Mouse (Mus musculus) layer of hippocampus, postnatal 36 days (tissue): Measurements from ENCODE around the gene Pank2. TPM values are rescaled to one million over a fixed set of nuclear protein-coding genes. Genes with fewer than 3 reads are reported as not detected.
A peak's percentile ranks its signal among the peaks of the same experiment; 100 is the strongest.
"Not testable (repeated sequence)": the region's sequence is repeated elsewhere in the genome, so short reads cannot be mapped to it uniquely, and the experiment has no call there.

Experiments used
- DNase-seq, 2 experiments: peaks; one replicate each; pipeline ENCODE4 v3.0.0; 2022
- total RNA-seq, 2 experiments: library from RNA; stranded (reverse); gene quantifications; 2 replicates each; pipeline ENCODE4 v1.2.3; 2021

The Pank2 gene
- total RNA-seq, 2 experiments from 2014 or later = 54.5 to 59.4 TPM

DNA sequence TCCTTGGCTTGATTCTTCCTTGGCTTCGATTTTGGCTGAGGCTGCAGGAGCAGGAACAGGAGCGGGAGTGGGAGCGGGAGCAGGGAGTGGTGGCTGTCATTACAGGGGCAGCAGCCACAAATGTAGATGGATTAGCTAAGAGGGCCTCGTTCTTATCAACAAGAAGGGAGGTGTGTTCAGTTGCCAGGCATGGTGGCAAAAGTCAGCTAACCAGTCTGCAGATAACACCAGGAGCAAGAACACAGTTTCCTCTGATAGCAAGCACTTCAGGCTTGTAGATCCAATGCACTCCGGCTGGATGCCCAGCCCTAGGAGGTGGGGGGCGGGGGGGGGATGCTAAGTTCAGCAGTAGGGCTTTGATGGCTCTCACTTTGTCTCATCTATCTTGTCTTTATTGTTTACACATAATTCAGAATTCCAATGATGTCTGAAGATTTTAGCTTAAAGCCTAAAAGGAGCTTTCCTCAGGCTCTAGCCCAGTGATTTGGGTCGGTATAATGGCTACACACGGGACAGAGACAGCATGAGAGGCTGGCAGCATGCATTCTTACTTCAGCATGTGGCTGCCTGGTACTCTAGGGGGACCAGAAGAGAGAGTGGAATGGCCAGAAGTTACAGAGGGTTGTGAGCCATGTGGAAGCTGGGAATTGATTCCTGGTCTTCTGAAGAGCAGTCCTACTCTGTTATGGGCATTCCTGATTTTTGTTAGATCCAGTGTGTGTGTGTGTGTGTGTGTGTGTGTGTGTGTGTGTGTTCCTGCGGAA lies 1.6 kb upstream of the Pank2 start:
- DNase-seq = no peak

DNA sequence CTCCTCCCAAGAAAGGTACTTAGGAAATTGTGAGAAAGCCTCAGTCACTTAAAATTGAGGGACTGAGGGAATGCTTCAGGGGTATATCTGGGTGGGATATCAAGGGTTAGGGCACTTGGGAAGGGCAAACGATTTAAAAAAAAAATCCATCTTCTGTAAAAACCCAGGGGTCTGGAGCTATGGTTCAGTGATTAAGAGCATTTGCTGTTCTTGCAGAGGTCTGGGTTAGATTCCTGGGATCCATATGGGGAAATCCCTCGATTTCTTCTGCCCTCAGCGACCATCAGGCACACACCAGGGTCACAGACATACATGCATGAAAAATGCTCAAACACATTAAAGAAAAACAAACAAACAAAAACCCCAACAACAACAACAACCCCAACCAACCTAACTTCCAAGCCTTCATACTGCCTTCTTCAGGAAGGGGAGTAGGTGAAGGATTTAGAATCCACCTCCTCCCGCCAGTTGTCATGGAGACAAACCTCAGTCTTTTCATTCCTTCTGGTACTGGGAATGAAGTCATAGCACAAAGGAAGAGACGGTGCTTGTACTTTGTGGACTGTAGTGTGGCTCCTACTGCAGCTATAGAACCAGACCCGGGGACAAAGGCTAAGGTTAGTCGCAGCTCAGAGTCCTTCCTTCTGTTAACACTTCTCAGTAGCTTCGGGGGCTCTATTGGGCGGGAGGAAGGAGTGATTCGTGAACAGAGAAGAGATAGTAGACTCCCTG lies 648 bp upstream of the Pank2 start:
- no peak for DNase-seq

DNA sequence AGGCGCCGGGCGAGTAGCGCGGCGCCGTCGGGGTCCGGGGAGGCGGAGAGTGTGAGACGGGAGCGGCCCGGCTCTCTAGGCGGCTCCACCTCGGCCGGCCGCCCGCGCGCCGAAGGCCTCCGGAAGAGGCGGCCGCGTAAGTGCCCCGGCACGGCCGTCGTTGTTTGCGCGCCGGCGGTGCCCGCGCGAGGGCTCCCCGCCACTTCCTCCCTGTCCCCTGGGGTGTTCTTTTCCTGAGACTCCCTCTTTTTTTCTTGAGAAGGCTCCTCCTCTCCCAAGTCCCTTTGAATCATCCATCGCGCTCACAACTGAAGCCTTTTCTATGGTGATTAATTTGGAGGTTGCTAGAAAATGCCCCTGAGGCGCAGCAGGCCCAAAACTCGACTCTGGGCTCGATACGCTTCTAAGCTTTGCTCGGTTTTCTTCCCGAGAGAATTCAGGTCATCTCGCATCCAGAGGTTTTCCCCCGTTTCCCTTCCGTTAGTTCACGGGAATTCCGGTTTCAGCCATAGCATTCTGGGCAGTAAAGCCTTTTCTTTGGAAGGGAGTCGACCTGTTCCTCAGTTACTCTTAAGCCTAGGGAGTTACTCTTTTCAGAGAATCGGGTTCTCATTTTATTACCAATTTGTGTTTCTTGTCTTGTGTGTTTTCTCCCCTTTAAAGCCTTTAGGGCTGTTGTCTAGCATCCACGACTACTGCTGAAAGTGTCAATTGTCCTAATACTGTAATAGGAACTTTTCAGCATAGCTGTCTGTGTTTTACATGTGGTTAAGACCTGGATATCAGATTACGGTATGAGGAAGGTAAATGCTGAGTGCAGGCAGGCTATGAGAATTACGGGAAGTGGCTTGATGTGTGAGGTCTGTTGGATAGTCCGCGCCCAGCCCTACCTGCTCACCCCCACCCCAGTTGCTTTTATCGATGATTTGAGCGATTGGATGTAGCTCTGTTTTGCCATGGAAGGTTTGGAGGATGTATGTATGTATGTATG lies 680 bp downstream of the Pank2 start:
- DNase-seq = no peak

DNA sequence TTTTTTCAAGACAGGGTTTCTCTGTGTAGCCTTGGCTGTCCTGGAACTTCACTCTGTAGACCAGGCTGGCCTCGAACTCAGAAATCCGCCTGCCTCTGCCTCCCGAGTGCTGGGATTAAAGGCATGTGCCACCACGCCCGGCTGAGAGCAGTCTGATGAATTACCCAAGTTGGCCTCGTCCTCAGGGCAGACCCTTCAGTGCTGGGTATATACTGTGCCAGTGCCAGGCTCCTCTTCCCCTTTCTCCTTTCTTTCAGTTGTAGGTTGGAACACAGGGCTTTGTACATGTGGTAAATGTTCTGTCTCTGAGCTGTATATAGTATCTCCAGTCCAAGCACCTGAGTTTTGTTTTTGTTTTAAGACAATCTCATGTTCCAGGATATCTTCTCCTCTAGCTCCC lies 1.7 kb downstream of the Pank2 start:
- no peak for DNase-seq

DNA sequence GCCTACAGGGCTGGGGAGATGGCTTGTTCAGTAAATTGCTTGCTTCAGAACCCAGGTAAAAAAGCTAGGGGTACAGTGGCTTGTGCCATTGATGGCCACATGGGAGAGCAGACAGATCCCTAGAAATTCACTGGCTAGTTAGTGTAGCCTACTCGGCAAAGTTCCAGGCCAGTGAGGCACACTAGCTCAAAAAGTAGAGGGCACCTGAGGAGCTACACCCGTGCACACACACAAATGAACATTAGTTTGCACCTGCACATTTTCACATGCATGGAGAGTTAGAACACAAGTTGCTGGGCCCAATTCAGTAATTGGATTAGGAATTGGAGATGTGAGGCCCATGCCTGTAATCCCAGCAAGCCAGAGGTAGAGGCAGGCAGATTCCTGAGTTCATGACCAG lies 2.8 kb downstream of the Pank2 start:
- DNase-seq = no peak

DNA sequence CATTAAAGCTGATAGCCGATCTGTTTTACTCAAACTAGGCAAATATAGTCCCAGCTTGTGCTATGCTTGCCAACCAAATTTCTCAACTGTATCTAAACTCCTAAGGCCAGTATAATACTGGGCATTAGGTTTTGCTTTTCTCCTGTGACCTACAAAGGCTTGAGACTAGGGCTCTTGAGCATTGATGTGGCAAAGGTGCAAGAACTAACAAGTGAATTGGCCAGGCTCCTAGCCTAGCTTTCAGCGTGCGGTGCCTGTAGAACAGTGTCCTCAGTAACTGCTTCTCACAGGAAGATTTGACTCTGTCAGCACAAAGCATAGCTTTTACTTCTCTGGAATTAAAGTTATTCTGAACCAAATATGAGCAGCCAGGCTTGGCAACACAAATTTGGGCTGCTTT lies 13.2 kb downstream of the Pank2 start:
- DNase-seq = no peak

DNA sequence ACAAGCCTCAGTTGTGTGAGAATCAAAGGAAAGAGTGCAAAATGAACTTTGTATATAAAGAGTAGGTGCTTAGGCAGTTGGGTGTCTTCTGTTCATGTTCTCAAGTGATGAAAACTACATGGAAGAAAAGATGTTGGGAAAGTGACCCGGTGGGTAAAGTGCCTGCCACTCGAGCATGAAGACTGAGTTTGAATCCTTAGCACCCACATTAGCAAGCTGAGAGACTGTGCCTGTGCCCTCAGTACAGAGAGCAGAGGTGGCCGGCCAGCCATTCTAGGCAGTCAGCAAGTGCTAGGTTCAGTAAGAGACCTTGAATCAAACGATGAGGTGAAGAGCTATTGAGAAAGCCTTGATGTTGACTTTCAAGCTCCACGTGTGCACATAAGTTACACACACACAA lies 14.4 kb downstream of the Pank2 start:
- no peak for DNase-seq

DNA sequence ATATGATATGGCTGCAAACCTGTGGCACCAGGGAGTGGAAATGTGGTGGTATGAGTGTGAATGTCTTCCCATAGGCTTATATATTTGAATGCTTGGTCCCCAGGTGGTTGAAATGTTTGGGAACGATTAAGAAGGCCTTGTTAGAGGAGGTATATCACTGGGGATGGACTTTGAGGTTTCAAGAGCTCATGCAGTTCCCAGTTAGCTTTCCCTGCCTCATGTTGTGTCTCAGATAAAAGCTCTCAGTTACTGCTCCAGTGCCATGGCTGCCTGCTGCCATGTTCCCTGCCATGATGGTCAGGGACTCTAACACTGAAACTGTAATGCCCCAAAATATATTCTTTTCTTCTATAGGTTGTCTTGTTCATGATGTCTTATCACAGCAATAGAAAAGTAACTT lies 19.3 kb downstream of the Pank2 start:
- no peak for DNase-seq

DNA sequence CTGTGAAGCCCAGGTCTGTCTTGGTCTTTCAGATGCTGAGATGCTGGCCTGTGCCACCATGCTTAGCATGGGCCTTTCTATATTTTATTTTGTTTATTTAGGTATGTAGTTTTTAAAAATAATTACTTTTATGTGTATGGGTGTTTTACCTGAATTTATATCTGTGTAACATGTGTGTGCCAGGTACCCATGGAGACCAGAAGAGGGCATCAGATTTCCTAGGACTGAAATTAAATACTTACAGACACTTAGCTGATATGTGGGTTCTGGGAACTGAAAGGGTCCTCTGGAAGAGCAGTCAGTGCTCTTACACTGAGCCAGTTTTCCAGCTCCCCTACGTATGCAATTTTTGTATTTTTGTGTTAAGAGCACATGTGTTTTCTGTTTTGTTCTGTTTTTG lies 24.0 kb downstream of the Pank2 start:
- no peak for DNase-seq

DNA sequence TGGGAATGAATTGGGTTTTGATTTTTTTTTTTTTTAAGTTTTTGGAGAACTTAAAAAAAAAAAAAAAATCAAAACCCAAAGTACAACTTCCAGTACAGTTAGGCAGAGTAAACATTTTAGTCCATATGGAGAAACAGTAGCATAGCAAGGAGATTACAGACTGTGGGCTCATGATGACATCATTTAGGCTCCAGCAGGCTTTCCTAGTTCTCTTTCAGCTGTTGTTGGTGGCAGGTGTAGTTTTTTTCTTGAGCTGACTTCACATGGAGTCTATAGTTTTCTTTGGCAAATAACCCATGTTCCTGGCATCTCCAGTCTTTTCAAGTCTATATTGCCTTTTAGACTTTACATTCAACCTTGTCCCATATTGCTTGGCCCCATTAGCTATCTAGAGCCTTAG lies 28.4 kb downstream of the Pank2 start:
- no peak for DNase-seq

DNA sequence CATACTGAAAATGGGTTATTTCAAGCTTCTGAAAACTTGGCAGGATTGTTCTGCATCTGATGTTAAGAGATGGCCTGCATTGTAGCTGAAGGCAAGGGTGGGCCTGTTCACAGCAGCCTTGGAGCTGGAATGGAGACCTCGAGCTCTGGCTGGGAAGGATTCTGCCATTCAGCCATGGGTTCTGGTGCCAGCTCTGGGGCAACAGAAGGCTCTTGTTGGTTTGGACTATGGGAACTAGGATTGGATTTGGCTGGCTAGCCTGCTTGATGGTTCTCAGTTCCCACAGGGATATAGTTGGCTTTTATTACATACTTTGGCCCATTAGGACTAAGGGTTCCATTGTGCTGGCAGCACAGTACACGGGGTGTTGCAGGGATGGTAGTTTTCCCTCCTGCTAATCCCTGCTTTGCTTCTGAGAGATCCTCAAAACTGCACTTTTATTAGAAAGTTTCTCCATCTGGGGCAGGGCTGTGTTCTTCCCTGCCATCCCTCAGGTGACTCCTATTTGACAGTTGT lies 34.5 kb downstream of the Pank2 start:
- peak in 1 of 2 experiments; percentile 25 for DNase-seq

DNA sequence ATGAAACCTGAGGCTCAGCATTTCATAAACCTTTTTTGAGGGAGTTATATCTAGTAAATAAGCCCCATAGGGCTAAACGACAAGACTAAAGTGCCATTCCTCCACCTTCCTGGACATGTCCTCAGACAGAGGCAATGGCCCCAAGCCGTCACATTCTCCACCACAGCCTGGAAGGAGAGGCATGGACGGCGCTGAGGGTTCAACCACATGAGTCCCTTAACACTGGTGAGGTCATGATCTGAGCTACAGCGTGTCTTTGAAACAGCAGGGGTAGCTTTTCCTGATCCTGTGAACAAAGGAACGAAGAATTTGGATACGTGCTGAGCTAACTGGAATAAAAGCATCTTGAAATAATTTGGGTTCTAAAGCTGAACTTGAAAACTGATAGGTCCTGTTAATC lies 36.4 kb downstream of the Pank2 start:
- DNase-seq = not testable (repeated sequence)

DNA sequence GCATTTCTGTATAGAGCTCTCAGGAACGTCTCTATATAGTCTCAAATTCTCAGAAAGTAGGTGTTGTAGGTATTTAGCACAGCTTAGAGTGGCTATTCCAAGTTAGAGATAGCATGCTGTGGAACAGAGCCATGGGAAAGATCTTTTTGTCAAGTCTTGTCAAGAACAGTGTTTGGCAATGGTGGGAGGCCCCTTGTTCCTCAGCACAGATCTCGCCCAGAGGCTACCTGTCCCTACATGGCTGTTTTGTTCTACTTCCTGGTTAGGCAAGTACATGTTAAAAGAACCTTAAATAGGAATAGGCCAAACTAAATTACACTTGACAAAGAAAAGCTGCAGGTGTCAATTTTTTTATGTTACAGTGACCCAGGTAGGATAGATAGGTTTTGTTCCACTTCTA lies 38.2 kb downstream of the Pank2 start:
- no peak for DNase-seq

DNA sequence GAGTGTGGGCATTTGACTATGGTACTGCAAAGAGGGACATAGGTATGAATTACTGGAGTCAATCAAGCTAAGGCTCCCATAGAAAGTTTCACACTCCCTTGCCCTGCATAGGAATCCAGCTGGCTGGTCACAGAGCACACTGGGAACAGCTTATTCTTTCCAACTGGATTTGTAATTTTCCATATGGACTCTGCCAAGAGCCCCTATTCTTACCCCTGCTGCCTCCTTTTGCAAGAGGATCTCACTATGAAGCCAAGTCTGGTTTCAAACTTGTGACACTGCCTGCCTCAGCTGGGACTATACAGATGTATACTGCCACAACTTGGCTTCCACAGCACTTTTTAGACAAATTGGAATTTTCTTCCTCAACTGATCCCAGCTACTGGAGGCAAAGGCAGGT lies 39.3 kb downstream of the Pank2 start:
- no peak for DNase-seq

DNA sequence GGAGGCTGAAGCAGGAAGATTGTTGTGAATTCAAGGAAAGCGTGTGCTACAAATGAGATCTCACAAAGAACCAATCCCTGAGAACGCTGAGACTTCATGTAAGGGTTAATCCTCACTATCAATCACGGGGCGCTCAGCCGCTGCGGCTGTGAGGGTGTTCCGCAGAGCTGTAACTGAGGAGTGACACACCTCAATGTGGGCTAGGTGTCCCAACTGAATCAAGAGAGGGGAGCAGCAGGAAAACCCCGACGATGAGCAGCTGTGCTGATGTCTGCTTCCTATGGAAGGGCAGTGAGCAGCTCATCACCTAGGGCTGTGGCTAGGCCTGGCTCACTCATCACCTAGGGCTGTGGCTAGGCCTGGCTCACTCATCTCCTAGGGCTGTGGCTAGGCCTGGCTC lies 42.2 kb downstream of the Pank2 start:
- DNase-seq = no peak

DNA sequence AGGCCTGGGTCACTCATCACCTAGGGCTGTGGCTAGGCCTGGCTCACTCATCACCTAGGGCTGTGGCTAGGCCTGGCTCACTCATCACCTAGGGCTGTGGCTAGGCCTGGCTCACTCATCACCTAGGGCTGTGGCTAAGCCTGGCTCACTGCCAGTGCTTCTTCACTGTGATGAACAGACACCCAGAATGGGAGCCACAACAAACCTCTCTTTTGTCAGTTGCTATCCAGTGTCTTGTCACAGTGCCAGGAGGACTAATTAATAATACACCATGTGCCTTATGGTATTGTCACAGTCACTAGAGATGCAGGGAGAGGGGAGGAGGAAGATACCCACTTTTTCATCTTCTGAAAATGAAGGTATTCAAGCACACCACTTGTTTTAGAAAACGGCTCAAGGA lies 42.9 kb downstream of the Pank2 start:
- not testable (repeated sequence) for DNase-seq

DNA sequence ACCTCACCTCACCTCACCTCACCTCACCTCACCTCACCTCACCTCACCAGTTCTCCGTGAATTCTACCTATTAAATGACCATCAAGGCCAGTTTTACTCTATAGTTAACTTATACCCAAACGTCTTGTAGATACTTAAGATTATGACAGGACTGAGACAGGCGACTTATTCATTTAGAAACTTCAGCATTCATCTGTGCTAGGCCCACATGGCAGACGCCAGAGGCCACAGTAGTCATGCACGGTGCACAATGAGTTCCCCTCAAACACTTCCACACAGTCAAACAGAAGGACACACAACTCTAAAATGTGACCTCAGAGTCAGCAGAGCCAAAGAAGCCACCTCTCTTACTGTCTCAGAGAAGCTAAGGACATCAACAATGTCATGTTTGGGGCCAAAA lies 45.1 kb downstream of the Pank2 start:
- no peak for DNase-seq

DNA sequence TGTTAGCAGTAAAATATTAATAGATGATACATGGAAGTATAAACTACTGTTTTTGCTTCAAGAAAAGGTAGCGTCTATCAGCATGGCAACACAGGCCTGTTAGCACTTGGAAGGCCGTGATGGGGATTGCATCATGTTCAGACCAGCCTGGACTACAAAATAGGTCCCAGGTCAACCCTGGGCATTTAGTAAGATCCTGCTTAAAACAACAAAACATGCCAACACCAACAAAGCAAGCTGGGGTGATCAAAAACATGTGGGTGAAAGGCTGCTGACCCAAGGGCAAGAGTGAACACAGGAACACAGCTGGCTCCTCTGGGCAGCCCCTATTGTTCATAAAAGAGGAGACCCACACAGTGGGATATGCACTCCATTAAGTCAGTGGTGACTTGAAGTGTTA lies 45.5 kb downstream of the Pank2 start:
- DNase-seq = no peak

DNA sequence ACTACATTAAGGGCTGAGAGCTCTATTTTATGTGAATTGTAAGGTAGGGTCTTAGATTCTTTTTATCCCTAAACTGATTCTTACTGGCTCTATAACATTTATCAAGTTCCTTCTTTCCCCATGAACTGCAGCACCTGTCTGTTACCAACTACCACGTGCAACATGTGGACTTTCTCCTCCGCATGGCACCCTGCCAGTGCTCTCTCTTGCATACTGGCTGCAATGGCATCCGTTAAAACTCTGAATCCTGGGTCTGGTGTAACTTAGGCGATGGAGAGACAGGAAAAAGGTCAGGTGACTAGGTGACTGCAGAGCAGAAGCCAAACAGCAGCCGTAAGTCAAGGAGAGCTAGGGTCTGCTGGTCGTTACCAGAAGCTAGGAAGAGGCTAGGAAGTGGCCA lies 47.0 kb downstream of the Pank2 start:
- DNase-seq = no peak

DNA sequence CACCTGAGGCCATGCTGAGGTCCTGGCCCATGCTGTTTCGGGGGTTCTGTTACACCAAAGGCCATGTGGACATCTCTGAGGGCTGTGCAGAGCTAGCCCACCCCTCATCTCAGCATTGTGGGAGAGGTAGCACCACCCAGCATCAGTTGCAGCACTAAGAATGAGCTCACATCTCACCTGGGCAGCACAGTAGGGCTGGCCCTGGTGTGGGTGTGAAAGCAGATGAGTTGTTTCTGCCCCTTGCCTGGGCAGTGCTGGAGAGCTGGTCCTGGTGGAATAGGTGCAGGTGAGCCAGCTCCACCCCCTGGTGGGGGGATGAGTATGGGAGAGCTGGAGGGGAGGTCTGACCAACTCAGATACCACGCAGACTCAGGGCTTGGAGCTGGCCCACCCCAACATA lies 53.9 kb downstream of the Pank2 start:
- no peak for DNase-seq

DNA sequence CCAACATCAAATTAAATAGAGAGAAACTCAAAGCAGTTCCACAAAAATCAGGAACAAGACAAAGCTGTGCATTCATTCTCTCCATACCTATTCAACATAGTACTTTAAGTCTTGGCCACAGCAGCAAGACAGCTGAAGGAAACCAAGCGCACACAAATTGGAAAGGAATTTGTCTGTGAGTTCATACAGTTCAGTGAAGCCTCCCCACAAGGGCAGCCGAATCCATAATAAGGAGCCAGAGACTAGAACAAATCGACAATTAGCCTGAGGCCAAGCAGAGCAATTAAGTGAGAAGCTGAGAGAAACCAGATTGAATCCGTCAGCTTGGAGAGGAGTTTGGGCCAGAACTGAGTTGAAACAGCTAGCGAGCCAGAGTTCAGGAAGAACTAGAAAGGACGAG lies 57.1 kb downstream of the Pank2 start:
- no peak for DNase-seq

DNA sequence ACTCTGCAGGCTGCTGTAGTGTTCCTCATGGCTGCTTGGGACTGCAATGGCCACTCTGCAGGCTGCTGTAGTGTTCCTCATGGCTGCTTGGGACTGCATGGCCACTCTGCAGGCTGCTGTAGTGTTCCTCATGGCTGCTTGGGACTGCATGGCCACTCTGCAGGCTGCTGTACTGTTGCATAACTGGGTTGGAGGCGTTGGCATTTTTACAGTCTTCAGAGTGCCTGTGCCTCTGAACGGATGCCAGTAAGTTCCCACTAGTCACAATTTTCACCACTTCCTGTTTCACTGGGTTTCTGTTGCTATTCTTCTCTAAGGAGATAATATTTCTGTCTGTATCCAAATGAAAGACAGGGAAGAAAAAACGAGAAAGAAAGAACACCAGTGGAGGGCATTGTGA lies 58.9 kb downstream of the Pank2 start:
- peak; percentile 34 to 39 for DNase-seq

DNA sequence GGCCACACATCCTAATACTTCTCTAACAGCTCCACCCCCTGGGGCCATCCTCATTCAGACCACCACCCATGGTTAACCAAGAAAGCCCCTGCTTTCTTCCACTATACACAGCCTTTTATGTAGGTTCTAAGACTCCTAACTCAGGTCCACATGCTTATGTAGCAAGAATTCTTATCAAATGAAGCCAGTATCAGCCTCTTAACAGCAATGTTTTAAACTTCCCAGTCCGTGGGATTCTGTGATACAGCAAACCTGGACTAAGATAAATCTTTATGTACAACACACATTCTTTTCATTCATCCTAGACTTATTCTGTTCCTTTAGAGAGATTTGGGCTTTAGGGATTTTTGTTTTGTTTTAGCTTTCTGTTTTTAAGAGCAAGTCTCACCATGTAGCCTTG lies 61.4 kb downstream of the Pank2 start:
- no peak for DNase-seq
